Mouse (Mus musculus) megakaryocyte-erythroid progenitor cell, adult 5 weeks (primary cell): Measurements from ENCODE around the gene Ppp4r3b. TPM values are rescaled to one million over a fixed set of nuclear protein-coding genes. Genes with fewer than 3 reads are reported as not detected.

Source experiments
- polyA plus RNA-seq: library from polyadenylated mRNA; stranded (reverse); fragments of >175 nt; gene quantifications from 2 replicates; pipeline ENCODE4 v1.2.3, GENCODE M21; 2012

Ppp4r3b gene
- polyA plus RNA-seq: 27.1 and 35.4 TPM in 2 replicates

DNA sequence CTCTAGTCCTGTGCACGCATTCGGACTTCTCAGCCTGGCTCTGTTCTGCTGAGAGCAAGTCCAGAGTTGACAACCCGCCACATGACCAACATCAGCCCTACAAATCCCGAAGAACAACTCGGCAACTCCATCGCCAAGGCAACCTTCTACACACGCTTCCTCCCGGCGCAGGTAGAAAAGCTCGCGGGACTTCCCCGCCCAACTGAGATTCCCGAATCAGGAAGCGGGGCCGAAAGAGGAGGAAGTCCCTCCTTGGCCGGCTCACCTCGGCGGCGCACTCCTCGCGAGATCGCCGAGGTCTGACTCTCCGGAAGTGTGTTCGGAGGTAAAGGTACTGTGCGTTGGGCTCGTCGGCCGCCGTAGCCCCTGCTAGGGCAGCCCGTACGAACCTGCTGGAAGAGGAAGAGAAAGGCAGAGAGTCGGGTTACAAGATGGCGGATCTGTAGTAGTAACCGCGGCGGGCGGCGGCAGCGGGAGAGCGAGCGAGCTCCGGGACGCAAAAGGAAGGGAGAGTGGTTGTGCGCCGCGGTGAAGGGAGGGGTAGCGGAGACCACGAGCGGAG, at the start of gene Ppp4r3b:
Gene Ppp4r3b, plus strand, starts transcription at position 328 of the 562 bp plus-strand sequence.

GRCm38 (mm10) chr11:29130385-29131355, 42.0 kb upstream of the Ppp4r3b start, which contains the start of gene Pnpt1:
Gene Pnpt1 (plus strand): TSS chr11:29130744.

GRCm38 (mm10) chr11:29246883-29247650, 74.4 kb downstream of the Ppp4r3b start, which contains the start of gene Cfap36:
Gene Cfap36 (minus strand): TSS chr11:29247409.

Other genes with a start within 250 kb of the Ppp4r3b start
- gene Pnpt1, start 42.1 kb upstream of the Ppp4r3b start, polyA plus RNA-seq: 164 and 171 TPM in 2 replicates
- gene Cfap36, start 74.5 kb downstream of the Ppp4r3b start, polyA plus RNA-seq: 26.7 and 28.8 TPM in 2 replicates
- gene Ccdc88a, start 200.8 kb downstream of the Ppp4r3b start, polyA plus RNA-seq: 9.7 and 10.4 TPM in 2 replicates